Mouse (Mus musculus): ENCODE data around the gene Lhfpl2. TPM values are rescaled to one million over a fixed set of nuclear protein-coding genes. Genes with fewer than 3 reads are reported as not detected.

Gene Lhfpl2
- polyA plus RNA-seq, 1 experiment from 2014 or later: 30.1 TPM

DNA sequence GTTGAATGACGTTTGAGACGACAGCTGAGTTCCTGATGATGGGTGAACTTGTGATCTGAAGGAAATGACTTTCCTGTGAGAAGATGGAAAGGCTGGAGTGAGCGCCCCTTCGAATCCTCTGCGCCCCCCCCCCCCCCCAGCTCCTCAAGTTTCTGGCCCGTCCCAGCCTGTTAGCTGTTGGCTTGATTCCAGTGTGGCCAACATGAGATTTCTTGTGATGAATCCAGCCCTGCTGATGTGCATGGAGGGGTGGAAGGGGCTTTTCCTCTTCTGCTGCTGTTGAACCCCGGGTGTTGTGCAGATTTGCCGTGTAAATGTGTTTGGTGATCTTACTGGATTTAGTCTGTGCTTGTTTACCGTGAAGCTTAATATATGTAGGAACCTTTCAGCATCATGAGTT lies 31.2 kb downstream of the Lhfpl2 start:
- WGBS: 69% methylated on average over 9 of the region's 9 CpGs
- H3K4me2 ChIP-seq (replicated peaks): no peak overlapping the region
- H3K9ac ChIP-seq: no peak overlapping the region
- H3K9me3 ChIP-seq (replicated peaks): no peaks in the 10 kb centered on the region
- H3K36me3 ChIP-seq: no peaks in the 10 kb centered on the region
- no peak overlapping the region for H3K4me3 ChIP-seq
- H3K27me3 ChIP-seq: peaks cover 3% of the 10 kb centered on the region; the same call in 1 of the 2 replicates
- no peak overlapping the region for H3K27ac ChIP-seq
- no peak for ATAC-seq (ENCODE audit: low FRiP score)
- H3K4me1 ChIP-seq: no peaks in the 10 kb centered on the region

DNA sequence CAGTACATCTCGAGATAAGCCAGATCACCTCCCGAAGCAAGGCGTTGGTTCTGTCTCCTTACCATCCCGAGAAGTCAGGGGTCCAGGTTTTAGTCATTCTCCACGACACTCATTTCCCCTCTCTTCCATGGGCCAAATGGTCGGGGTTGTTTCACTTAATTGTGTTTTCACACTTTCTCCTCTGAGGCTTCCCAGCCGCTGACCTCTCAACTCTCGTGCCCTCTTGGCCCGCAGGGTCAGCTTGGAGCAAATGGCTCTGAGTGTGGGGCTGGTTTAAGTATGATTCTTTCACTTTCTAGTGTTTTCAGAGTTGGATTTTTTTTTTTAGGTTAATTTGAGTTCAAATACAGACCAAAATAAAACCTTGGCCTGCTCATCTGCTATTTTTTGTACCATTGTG lies 31.7 kb downstream of the Lhfpl2 start:
- Histone ChIP-seq H3K4me1 (no peaks in the 10 kb centered on the region), H3K4me3 (no peak overlapping the region), H3K4me2 (replicated peaks) (no peak overlapping the region), H3K27me3 (peaks cover 3% of the 10 kb centered on the region; the same call in 1 of the 2 replicates), H3K9me3 (replicated peaks) (no peaks in the 10 kb centered on the region), H3K9ac (no peak overlapping the region), H3K36me3 (no peaks in the 10 kb centered on the region), H3K27ac (no peak overlapping the region)
- no peak for ATAC-seq (ENCODE audit: low FRiP score)
- 60% methylated on average over 9 of the region's 9 CpGs for WGBS

DNA sequence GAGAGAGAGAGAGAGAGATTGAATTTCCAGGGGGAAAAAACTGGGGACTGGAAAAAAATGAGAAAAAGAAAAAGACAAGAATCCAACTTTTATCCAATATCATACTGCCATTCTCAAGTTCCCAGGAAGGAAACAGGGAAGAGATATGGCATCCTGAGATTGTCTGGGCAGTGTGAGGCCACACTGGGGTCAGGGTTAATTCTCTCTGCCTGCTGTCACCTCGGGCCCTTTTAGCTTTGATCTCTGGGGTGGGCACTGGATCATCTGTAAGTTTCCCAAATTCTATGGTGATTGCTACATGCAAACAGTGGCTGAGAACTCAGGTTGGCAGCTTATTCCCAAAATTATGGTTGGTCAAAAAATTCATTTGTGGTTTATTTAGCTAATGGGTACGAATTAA lies 33.8 kb downstream of the Lhfpl2 start:
- ATAC-seq (ENCODE audit: low FRiP score): no peak
- no peaks in the 10 kb centered on the region for H3K27me3 ChIP-seq
- no peaks in the 10 kb centered on the region for H3K4me1 ChIP-seq
- H3K9me3 ChIP-seq (replicated peaks): no peaks in the 10 kb centered on the region
- no peak overlapping the region for H3K9ac ChIP-seq
- H3K4me3 ChIP-seq: no peak overlapping the region
- no peak overlapping the region for H3K27ac ChIP-seq
- H3K4me2 ChIP-seq (replicated peaks): no peak overlapping the region
- no peaks in the 10 kb centered on the region for H3K36me3 ChIP-seq
- WGBS: 44% methylated on average over 2 of the region's 2 CpGs

GRCm38 (mm10) chr13:94094176-94094575 lies 36.6 kb downstream of the Lhfpl2 start:
- H3K4me2 ChIP-seq (replicated peaks): no peak overlapping the region
- ATAC-seq (ENCODE audit: low FRiP score): no peak
- H3K9me3 ChIP-seq (replicated peaks): no peaks in the 10 kb centered on the region
- H3K27me3 ChIP-seq: no peaks in the 10 kb centered on the region
- no peak overlapping the region for H3K4me3 ChIP-seq
- H3K36me3 ChIP-seq: no peaks in the 10 kb centered on the region
- H3K9ac ChIP-seq: no peak overlapping the region
- H3K27ac ChIP-seq: no peak overlapping the region
- H3K4me1 ChIP-seq: no peaks in the 10 kb centered on the region
- 90% methylated on average over 4 of the region's 4 CpGs for WGBS

DNA sequence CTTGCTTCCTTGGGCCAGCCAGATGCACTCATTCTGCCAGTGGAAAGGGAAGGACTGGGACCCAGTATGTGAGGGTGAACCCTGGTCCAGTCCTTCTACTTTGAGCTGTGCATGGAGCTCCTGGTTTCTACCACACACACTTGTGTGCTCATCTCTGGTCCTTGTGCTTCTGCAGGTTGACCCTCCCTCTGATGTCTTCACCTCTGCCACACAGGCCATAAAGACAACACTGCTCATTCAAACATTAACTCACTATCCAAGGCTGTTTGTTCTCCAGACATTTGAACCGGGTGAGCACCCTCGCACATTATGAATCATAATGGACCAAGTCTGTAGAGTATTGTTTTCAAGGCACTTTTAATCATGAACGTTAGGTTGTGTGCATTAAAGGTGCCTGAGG lies 37.0 kb downstream of the Lhfpl2 start:
- no peaks in the 10 kb centered on the region for H3K36me3 ChIP-seq
- WGBS: 71% methylated on average over 3 of the region's 3 CpGs
- no peaks in the 10 kb centered on the region for H3K4me1 ChIP-seq
- no peak overlapping the region for H3K27ac ChIP-seq
- H3K27me3 ChIP-seq: no peaks in the 10 kb centered on the region
- H3K9ac ChIP-seq: no peak overlapping the region
- no peak for ATAC-seq (ENCODE audit: low FRiP score)
- H3K4me3 ChIP-seq: no peak overlapping the region
- no peaks in the 10 kb centered on the region for H3K9me3 ChIP-seq (replicated peaks)
- no peak overlapping the region for H3K4me2 ChIP-seq (replicated peaks)

- Histone ChIP-seq H3K4me1 (no peaks in the 10 kb centered on the region), H3K27me3 (no peaks in the 10 kb centered on the region), H3K9me3 (replicated peaks) (no peaks in the 10 kb centered on the region), H3K27ac (no peak overlapping the region), H3K9ac (no peak overlapping the region), H3K36me3 (no peaks in the 10 kb centered on the region), H3K4me3 (no peak overlapping the region), H3K4me2 (replicated peaks) (no peak overlapping the region)
- ATAC-seq (ENCODE audit: low FRiP score): no peak
These were observed 37.6 kb downstream of the Lhfpl2 start for GRCm38 (mm10) chr13:94095202-94095601.

DNA sequence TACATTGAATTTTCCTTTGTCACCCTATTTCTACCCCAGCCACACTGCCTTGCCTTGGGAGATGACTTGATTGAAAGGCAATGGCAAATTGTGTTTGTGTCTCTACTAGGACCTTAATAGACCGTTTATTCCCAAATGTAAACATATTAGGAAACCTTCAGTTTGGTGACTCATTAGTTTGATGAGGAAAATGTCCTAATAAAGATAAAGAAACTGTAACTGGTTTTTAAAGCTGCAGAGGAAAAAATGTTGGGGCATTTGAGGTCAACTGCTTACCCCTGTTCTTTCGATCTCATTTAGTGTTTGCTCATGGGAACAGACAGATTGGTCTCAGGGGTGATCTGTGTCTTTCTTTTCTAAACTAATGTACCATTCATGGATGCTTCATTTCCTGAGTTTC lies 40.1 kb downstream of the Lhfpl2 start:
- Histone ChIP-seq H3K27ac (no peak overlapping the region), H3K27me3 (no peaks in the 10 kb centered on the region), H3K4me2 (replicated peaks) (no peak overlapping the region), H3K4me3 (no peak overlapping the region), H3K9ac (no peak overlapping the region), H3K4me1 (no peaks in the 10 kb centered on the region), H3K9me3 (replicated peaks) (no peaks in the 10 kb centered on the region), H3K36me3 (no peaks in the 10 kb centered on the region)
- WGBS: 70% methylated on average over 2 of the region's 2 CpGs
- ATAC-seq (ENCODE audit: low FRiP score): no peak

DNA sequence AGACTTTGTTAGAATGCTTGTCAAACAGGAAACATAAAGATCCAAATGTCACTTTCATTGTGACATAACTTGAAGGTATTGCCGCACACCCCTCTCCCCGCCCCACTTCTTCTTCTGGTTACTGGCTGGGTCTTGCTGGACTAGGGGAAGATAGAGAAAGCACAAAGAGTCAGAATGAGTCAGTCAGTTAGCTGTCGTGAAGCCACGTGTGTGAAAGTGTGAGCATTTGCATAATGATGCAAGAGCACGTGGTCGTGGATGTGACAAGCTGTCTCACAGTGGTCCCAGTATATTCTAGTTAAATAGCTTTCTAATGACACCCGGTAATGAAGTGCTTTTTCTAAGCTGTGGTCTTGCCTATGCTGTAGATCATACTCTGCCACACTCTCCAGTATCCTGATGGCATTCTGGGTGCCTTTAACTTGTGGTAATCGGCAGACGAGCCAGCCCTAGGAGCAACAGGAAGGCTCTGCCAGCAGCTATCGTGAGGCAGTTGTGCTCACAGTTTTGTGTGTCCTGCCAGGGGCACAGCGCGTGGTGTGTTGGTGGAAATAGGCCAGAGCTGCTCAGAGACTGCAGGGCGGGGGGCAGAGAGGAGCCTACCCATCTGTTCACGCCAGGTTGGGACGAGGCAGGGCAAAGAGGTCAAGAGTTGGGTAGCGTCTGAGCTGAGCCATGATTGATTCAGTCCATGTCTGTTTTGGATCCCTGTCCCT lies 40.9 kb downstream of the Lhfpl2 start:
- Histone ChIP-seq H3K27me3 (no peaks in the 10 kb centered on the region), H3K9ac (no peak overlapping the region), H3K27ac (no peak overlapping the region), H3K4me2 (replicated peaks) (no peak overlapping the region), H3K36me3 (no peaks in the 10 kb centered on the region), H3K4me3 (no peak overlapping the region), H3K9me3 (replicated peaks) (no peaks in the 10 kb centered on the region), H3K4me1 (no peaks in the 10 kb centered on the region)
- no peak for ATAC-seq (ENCODE audit: low FRiP score)
- 71% methylated on average over 16 of the region's 16 CpGs for WGBS

DNA sequence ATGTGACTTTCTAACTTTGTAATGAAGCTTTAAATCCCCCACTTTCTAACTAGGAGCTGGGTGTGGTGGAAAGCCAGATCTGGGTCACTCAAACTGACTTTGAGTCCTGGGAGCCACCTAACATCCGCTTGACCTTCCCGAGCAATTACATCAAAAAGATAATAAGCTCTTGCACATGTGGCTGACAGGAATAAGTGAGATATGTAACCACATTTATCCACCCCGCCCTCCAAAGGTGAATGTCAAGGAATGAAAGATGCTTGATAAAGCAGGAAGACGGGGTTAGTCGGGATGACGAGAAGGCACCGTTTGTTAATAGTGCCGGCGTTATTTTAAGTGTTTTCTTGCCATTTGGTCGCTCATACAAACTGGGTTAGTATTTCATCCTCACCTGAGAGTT lies 41.5 kb downstream of the Lhfpl2 start:
- no peak overlapping the region for H3K4me2 ChIP-seq (replicated peaks)

DNA sequence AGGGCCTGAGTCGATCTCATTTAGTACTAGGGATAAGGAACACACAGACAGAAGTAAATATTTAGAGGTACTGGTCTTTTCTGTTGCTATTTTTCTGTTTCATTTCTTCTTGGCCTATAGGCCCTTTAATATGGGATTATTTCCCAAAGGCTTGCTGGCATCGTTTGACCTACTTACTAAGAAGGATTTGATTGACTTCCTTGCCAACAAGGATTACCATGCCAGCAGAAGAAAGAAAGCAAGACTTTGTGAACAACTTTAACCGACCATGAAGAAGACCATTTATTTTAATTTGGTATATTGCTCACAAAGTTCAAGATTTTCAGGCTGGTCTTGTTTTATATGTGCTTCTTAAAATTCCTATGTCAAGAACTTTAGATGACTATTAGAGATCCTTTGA lies 42.8 kb downstream of the Lhfpl2 start:
- ATAC-seq (ENCODE audit: low FRiP score): no peak
- Histone ChIP-seq H3K36me3 (no peaks in the 10 kb centered on the region), H3K4me1 (no peaks in the 10 kb centered on the region), H3K27me3 (no peaks in the 10 kb centered on the region), H3K9ac (no peak overlapping the region), H3K27ac (no peak overlapping the region), H3K4me3 (no peak overlapping the region), H3K4me2 (replicated peaks) (no peak overlapping the region), H3K9me3 (replicated peaks) (no peaks in the 10 kb centered on the region)
- 79% methylated on average over 3 of the region's 3 CpGs for WGBS

More for the DNA sequence above, 41.5 kb downstream of the Lhfpl2 start:
- ATAC-seq (ENCODE audit: low FRiP score): no peak
- H3K27ac ChIP-seq: no peak overlapping the region
- no peaks in the 10 kb centered on the region for H3K9me3 ChIP-seq (replicated peaks)
- 92% methylated on average over 10 of the region's 10 CpGs for WGBS
- H3K4me1 ChIP-seq: no peaks in the 10 kb centered on the region
- no peaks in the 10 kb centered on the region for H3K27me3 ChIP-seq
- H3K4me3 ChIP-seq: no peak overlapping the region
- H3K9ac ChIP-seq: no peak overlapping the region
- H3K36me3 ChIP-seq: no peaks in the 10 kb centered on the region

GRCm38 (mm10) chr13:94101020-94101571 lies 43.5 kb downstream of the Lhfpl2 start:
- no peak for ATAC-seq (ENCODE audit: low FRiP score)
- H3K36me3 ChIP-seq: no peaks in the 10 kb centered on the region
- 77% methylated on average over 10 of the region's 10 CpGs for WGBS

DNA sequence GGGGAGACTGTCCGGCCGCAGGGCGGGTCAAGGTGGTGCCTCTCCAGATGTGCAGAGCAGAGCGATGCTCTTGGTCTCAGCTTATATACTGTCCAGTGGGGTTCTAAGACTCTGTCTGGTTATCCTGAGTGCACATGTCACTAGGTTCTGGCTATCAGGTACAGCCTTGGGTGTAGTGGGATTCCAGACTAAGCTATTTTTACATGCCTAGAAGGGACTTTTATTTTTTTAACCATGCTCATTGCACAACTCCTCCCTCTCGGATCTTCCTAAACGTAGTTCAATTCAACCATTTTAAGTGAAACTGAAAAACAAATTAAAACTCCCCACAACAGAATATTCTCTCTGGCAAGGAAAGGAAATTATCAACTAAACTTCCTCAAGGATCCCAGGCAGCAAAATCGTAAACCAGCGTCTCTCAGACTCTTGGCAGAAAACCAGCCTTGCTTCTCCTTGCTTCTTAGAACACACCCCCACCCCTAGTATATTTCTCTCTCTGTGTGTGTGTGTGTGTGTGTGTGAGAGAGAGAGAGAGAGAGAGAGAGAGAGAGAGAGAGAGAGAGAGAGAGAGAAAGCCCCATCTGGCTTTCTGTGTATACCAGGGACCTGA lies 47.4 kb downstream of the Lhfpl2 start:
- no peak for ATAC-seq (ENCODE audit: low FRiP score)
- no peaks in the 10 kb centered on the region for H3K36me3 ChIP-seq
- H3K9ac ChIP-seq: no peak overlapping the region
- no peaks in the 10 kb centered on the region for H3K4me1 ChIP-seq
- no peak overlapping the region for H3K27ac ChIP-seq
- H3K4me2 ChIP-seq (replicated peaks): no peak overlapping the region
- no peaks in the 10 kb centered on the region for H3K9me3 ChIP-seq (replicated peaks)
- no peak overlapping the region for H3K4me3 ChIP-seq
- H3K27me3 ChIP-seq: no peaks in the 10 kb centered on the region
- WGBS: 87% methylated on average over 8 of the region's 8 CpGs

More at GRCm38 (mm10) chr13:94101020-94101571, 43.5 kb downstream of the Lhfpl2 start:
- H3K27me3 ChIP-seq: no peaks in the 10 kb centered on the region
- no peaks in the 10 kb centered on the region for H3K9me3 ChIP-seq (replicated peaks)
- H3K9ac ChIP-seq: no peak overlapping the region
- H3K4me3 ChIP-seq: no peak overlapping the region
- no peaks in the 10 kb centered on the region for H3K4me1 ChIP-seq
- H3K4me2 ChIP-seq (replicated peaks): no peak overlapping the region
- no peak overlapping the region for H3K27ac ChIP-seq

DNA sequence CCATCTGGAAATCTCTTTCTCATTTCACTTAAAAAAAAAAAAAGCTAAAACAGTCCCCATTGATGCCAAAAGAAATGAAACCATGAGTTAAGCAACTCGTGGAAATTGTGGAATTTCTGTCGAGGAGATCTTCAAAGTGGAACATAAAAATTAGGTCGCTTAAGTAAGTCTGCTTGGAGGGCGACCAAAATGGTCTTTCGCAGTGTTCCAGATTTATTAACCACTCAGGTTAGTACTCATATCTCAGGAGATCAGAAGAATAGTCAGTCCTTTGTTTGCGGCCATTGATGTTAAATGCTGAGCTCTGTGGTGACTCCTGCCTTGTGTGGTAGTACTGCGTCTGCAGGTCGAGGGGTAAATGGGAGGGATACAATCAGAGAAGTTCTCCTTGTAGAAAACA lies 48.8 kb downstream of the Lhfpl2 start:
- H3K27me3 ChIP-seq: no peaks in the 10 kb centered on the region
- H3K9ac ChIP-seq: no peak overlapping the region
- H3K4me1 ChIP-seq: no peaks in the 10 kb centered on the region
- no peak overlapping the region for H3K4me3 ChIP-seq
- ATAC-seq (ENCODE audit: low FRiP score): no peak
- WGBS: 87% methylated on average over 8 of the region's 8 CpGs
- no peaks in the 10 kb centered on the region for H3K36me3 ChIP-seq
- H3K27ac ChIP-seq: no peak overlapping the region
- no peaks in the 10 kb centered on the region for H3K9me3 ChIP-seq (replicated peaks)
- no peak overlapping the region for H3K4me2 ChIP-seq (replicated peaks)

Measured in hindbrain, embryonic 12.5 days (tissue).